Mouse (Mus musculus) gastrocnemius, adult 8-10 months (tissue): Measurements from ENCODE around the gene Olfr1396. TPM values are rescaled to one million over a fixed set of nuclear protein-coding genes. Genes with fewer than 3 reads are reported as not detected.

ENCODE experiments used
- DNase-seq, 2 experiments: peaks; one replicate each; pipeline ENCODE4 v3.0.0; 2022; ENCODE audit warnings: low spot score in 2 of 2
- total RNA-seq, 4 experiments: library from RNA; stranded (reverse); gene quantifications; 2 replicates each; pipeline ENCODE4 v1.2.4; 2022

Olfr1396 gene
- total RNA-seq: not detected

DNA sequence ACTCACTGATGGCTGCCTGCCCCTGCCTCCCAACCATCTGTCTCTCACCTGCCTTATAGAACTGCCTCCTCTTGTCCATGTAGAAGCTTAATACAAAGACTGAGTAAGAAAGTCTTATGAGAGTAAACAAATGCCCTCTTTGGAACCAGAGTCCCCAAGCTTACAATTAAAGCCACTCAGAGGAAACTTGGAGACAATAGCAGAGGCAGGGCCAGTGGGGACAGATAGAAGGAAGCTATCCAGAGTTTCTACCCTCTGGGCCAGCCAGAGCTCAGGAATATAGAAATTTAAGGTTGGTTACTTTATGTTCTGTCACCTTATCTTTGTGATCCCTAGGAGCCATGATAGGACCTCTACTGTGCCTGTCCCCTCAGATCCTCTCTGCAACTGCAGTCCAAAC, at the start of gene Olfr1396:
Gene Olfr1396, minus strand, starts transcription at position 101 of the 400 bp plus-strand sequence.
- DNase-seq: no peak

DNA sequence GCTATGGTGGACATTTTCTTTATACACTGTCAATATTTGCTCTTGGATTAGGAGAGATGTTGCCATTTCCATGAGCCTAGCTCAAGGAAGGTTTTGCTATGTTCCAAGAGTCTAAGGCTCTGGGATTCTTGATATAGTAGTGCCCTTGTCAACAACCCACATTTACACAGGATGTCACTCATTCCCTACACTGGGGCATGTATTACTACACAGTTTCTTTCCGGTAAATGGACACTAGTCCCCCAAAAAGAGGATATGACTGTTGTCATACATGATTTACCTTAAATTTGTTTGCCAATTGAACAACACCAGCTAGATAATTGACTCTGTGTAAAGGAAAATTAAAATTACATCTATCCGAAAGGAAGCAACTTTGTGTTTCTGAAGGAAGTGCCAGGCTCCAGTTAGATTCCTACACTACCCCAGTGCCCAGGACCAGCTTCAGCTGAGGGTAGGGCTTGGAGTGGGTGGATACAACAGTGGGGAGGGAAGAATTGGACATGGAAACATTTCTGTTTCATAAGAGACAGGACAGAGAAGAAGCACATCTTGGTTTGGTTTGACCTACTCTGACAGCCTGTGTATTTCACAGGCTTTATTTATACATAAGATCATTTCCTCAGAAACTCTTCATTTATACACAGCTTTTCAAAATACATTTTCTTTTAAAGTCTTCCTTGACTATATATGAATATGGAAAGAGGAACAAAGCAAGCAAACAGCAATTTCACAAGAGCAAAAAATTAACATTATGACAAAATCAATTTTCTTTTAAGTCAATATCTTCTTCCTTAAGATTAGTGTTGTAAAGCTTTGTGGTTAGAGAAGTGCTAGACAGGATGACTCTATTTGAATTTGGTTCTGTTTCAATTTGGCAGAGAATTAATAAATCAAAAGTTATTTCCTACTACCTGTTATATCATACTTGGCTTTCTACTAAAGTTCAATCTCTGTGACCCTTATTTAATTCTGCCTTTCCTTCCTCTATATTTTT, 42.4 kb upstream of the Olfr1396 start:
- DNase-seq: no peak

GRCm38 (mm10) chr11:49154077-49154476, 39.4 kb upstream of the Olfr1396 start, which contains the start of gene Olfr1394:
Olfr1394 (plus strand) TSS chr11:49154377.
- no peak for DNase-seq

DNA sequence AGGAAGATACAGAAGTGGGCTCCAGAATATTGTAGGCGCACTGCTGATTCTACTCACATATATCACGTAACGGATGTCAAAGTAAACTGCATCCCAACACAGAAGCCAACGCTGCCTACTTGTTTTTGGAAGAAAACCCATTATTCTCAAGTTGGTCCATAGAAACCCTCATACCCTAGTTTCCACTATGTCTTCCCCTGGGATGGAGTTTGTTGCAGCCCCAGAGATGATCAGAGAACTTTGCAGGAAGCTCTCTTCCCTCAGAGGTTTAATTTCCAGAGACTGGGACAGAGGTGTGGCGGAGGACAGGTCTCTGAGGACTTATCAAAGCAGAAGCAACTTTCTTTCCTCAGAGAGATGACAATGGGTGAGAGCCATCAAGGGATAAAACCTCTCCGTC, 27.3 kb upstream of the Olfr1396 start, which contains the start of gene Olfr1395:
Gene Olfr1395, plus strand, starts transcription at position 301 of the 400 bp plus-strand sequence.
- DNase-seq: no peak

DNA sequence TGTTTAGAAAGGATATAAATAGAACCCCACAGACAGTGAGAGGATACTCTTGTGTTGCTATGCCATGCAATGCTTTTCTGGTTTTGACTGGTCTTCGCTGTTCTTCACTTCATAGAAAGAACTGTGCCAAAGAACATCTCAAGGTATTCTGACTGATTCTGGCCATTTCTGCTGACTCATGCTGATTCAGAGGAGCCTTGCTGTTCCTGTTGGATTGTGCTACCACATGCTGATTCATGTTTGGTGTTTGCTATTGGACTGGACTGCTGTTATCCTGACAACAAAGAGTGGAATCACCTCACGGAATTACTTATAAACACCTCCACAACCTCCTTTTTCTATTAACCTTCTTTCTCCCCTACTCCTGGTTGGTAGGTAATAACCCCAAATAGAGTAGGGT, 9.5 kb upstream of the Olfr1396 start:
- no peak for DNase-seq

DNA sequence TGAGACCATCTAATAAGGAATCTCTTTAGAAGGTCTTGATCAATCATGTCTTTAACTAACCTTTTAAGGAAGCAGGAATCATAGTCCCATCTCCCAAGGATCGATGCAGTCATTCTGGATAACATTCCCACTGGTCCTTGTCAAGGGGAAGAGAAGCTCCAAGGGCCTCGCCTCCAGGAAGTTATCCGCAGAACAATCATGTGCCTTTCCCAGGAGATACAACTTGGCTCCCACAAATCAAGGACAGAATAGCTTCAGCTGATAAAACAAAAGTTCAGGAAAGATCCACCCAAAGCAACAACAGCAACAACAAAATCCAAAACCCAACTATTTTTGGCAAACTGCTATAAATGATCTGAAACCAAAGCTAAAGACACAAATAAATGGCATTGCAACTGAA, 5.0 kb upstream of the Olfr1396 start:
- no peak for DNase-seq

DNA sequence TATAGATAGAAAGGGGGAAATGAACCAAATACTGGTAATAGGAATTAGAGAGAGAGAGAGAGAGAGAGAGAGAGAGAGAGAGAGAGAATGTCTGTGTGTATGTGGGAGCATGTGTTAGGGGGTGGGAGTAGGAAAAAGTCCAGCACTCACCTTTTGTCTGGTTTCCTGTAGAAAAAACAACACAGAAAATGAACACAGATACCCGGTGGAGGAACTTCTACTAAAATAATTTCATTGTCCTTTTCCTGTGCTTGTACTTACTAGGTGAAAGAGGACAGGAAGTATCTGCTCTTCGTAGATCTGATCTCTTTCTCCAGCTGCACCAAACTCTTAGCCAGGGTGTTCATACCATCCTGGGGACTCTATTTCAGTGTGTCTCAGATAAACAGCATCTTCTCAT, 516 bp downstream of the Olfr1396 start:
- DNase-seq: no peak

- DNase-seq: no peak
Measured at GRCm38 (mm10) chr11:49112624-49113219, 2.0 kb downstream of the Olfr1396 start.

DNA sequence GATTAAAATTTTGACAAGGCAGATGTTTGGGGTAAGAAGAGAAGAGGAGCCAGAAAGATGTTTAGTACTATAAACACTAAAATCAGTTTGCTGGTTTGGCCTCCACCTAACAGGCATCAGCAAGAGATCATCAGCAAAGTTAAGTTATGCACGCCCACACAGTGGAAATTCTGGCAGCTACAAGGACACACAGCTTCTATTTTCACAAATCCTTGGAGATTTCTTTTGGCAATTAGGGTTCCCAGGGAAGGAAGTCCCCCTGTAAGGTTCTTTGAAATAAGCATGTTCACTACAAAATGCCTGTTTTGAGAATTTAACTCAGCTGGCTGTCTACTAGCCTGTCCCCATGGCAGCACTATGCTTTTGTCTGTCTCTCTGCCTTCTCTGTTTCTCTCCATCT, 3.7 kb downstream of the Olfr1396 start:
- no peak for DNase-seq

DNA sequence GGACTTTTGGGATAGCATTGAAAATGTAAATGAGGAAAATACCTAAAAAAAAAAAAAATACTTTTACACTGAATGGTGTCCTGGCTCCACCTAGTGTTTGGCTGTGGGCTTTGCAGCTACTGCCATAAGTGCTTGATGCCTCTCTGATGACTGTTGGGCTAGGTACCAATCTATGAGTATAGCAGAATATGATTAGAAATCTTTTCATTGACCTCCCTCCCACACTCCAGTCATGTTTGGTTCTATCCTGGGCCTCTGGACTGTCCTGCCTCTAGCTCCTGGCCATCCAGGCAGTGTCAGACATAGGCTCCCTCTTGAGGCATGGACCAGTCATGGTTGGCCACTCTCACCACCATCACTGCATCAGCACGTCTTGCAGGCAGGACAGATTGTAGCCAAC, 5.8 kb downstream of the Olfr1396 start:
- no peak for DNase-seq

- DNase-seq: no peak
Measured at GRCm38 (mm10) chr11:49107650-49108537, 6.8 kb downstream of the Olfr1396 start.

DNA sequence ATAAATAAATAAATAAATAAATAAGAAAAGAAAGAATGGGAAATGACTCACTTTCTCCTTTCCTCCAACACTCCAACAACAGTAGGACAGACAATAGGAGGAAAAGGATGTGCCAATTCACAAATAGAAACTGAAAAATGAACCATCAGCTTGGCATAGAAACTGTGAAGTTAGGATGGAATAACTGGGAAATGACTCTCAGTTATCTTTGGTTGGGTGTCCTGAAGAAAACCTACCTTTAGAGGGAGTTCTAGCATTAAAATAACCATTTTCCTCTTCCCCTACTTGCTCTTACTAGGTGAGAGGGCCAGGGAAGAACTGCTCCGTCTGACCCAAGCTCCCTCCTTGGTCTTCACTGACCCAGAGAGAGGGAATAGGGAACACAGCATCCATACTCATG, 8.9 kb downstream of the Olfr1396 start:
- DNase-seq: no peak

DNA sequence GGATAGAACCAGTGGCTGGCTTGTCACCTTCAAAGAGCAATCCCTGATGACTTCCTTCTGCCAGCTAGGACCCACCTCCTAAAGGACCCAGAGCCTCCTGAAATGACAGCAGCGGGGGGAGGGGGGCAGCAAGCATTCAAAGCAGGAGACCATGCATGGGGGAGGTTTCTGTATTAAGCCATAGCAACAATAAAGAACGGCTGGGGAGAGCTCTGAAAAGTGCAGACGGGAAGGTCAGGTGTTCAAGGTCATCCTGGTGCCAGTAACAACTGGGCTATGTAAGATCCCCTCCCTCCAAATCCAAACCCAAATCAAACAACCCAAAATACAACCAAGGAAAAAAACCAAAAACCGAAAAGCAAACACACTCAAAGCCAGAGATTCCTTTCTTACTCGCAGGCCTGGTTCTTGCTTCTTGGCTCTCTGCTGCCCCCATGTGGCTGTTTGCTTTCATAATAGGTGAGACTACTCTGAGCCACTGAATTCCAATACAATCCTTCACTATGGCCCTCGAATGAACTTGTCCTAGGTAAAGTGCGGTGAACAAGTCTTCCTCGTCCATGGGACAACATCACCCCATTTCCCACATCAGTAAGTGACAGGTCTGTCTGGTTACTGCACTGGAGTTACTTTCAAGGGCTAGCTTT, 11.5 kb downstream of the Olfr1396 start:
- peak; percentile 64 to 71 for DNase-seq

GRCm38 (mm10) chr11:49101500-49101899, 13.2 kb downstream of the Olfr1396 start:
- DNase-seq: no peak

DNA sequence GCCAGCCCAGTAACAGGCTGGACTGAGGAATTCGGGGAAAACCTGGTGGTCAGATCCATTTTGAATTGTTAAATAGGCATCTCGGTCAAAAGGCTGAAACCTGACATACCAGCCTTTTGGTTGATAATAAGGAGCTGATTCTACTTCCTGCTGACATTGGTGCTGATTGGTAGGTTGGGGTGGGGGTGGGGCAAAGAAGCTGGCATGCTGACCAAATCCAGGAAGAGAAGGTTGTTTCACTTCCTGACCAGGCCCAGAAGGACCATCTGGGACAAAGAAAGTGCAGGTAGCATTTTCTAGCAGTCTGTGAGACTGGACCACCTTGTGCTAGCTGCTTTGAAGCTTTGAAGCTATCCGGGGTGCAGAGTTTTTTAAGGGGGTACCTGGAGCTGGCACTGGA, 14.3 kb downstream of the Olfr1396 start:
- no peak for DNase-seq

- no peak for DNase-seq
Measured at GRCm38 (mm10) chr11:49095367-49095766, 19.3 kb downstream of the Olfr1396 start.

GRCm38 (mm10) chr11:49093861-49094660, 20.6 kb downstream of the Olfr1396 start:
- DNase-seq: no peak

- no peak for DNase-seq
Measured at GRCm38 (mm10) chr11:49092786-49093185, 21.9 kb downstream of the Olfr1396 start.

DNA sequence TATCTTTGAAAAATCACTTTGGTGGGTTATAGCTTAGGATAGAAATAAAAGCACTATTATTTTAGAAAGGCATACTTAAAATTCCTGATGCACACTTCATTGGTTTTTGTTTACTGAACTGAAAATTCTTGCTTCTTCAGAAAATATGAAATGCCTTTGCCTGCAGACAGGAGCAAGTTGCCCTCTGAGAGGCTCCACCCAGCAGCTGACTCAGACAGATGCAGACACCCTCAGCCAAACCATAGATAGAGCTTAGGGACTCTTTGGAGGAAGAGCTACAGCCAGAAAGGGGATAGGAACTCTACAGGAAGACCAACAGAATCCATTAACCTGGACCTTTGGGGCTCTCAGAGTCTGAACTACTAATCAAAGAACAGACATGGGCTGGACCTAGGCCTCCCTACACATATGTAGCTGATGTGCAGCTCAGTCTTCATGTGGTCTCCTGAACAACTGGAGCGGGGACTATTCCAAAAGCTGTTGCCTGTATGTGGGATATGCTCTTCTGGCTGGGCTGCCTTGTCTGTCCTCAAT, 22.6 kb downstream of the Olfr1396 start:
- no peak for DNase-seq

GRCm38 (mm10) chr11:49091171-49091570, 23.5 kb downstream of the Olfr1396 start:
- no peak for DNase-seq
